Mouse (Mus musculus) heart, embryonic 12.5 days (tissue): ENCODE data around the gene Gm9774. TPM values are rescaled to one million over a fixed set of nuclear protein-coding genes. Genes with fewer than 3 reads are reported as not detected.

ENCODE experiments used
- ATAC-seq: fragments of 200-750 bp; cut with Nextera tagmentation; 2 replicates; pipeline ENCODE4 v1.8.0; 2017; ENCODE audit warnings: moderate TSS enrichment, moderate library complexity; ENCODE audit not compliant: insufficient number of reproducible peaks, low FRiP score
- H3K27ac ChIP-seq: fragments of 300-500 bp; sonication (generic); 2 replicates; pipeline ENCODE4 v1.5.1; 2016; ENCODE audit warnings: mild to moderate bottlenecking, moderate library complexity; ENCODE audit not compliant: poor library complexity, severe bottlenecking
- H3K27me3 ChIP-seq: fragments of 300-500 bp; sonication (generic); replicated peaks from 2 replicates; pipeline ENCODE4 v1.6.1; 2016; ENCODE audit warnings: mild to moderate bottlenecking, moderate library complexity
- H3K36me3 ChIP-seq: fragments of 300-500 bp; sonication (generic); 2 replicates; pipeline ENCODE4 v1.6.1; 2016; ENCODE audit warnings: mild to moderate bottlenecking, moderate library complexity
- H3K4me1 ChIP-seq: fragments of 300-500 bp; sonication (generic); replicated peaks from 2 replicates; pipeline ENCODE4 v1.6.1; 2016; ENCODE audit warnings: mild to moderate bottlenecking
- H3K4me2 ChIP-seq: fragments of 300-500 bp; sonication (generic); 2 replicates; pipeline ENCODE4 v1.6.1; 2016; ENCODE audit warnings: mild to moderate bottlenecking, moderate library complexity
- H3K4me3 ChIP-seq: fragments of 300-500 bp; sonication (generic); 2 replicates; pipeline ENCODE4 v1.5.1; 2016; ENCODE audit warnings: mild to moderate bottlenecking
- H3K9ac ChIP-seq: fragments of 300-500 bp; sonication (generic); 2 replicates; pipeline ENCODE4 v1.6.1; 2016; ENCODE audit warnings: mild to moderate bottlenecking, moderate library complexity
- H3K9me3 ChIP-seq: fragments of 300-500 bp; sonication (generic); replicated peaks from 2 replicates; pipeline ENCODE4 v1.6.1; 2016; ENCODE audit warnings: mild to moderate bottlenecking, moderate library complexity
- WGBS: fragments of 180-500 bp; shearing (Covaris S2); methylation state at CpG from one replicate; pipeline ENCODE4 v1.1.7; 2016; 5-methylcytosine and 5-hydroxymethylcytosine counted together
- polyA plus RNA-seq: library from polyadenylated mRNA; unstranded; fragments of >200 nt; fragmentation: Nextera tagmentation; extraction: Ambion mirVana; gene quantifications from 2 replicates; pipeline ENCODE4 v1.2.1, GENCODE M21; 2016

Gene Gm9774
- polyA plus RNA-seq, 1 experiment from 2014 or later, result 9.4 TPM

GRCm38 (mm10) chr3:92385385-92385784 lies 43.8 kb downstream of the Gm9774 start, which contains the start of gene Sprr2h:
Gene Sprr2h (plus strand): TSS chr3:92385685.
- WGBS, result 77% methylated on average over 1 of the region's 1 CpGs
- Histone ChIP-seq H3K9ac (no peak within 1 kb of the TSS), H3K27ac (no peak within 1 kb of the TSS), H3K9me3 (no peaks in the 10 kb centered on the region), H3K36me3 (no peaks in the 10 kb centered on the region), H3K27me3 (no peaks in the 10 kb centered on the region), H3K4me1 (no peaks in the 10 kb centered on the region), H3K4me2 (no peak within 1 kb of the TSS), H3K4me3 (no peak within 1 kb of the TSS)
- ATAC-seq, result no peak

Other genes starting within 250 kb of the Gm9774 start
- not detected in 2 replicates for gene Sprr2a1, start 213.6 kb downstream of the Gm9774 start, polyA plus RNA-seq
- 0.64 and 0.66 TPM in 2 replicates for gene Sprr2a2, start 213.5 kb downstream of the Gm9774 start, polyA plus RNA-seq
- not detected in 2 replicates for gene Sprr2a3, start 144.0 kb downstream of the Gm9774 start, polyA plus RNA-seq
- not detected in 2 replicates for gene Sprr2b, start 112.8 kb downstream of the Gm9774 start, polyA plus RNA-seq
- not detected in 2 replicates for gene Sprr2d, start 90.3 kb downstream of the Gm9774 start, polyA plus RNA-seq
- gene Sprr2e, start 77.3 kb downstream of the Gm9774 start, polyA plus RNA-seq, result not detected in 2 replicates
- gene Sprr2f, start 64.2 kb downstream of the Gm9774 start, polyA plus RNA-seq, result 0.51 TPM in 1 of 2 replicates, not detected in the other
- 0.26 TPM in 1 of 2 replicates, not detected in the other for gene Sprr2h, start 43.7 kb downstream of the Gm9774 start, polyA plus RNA-seq
- not detected in 2 replicates for gene Sprr2i, start 21.4 kb downstream of the Gm9774 start, polyA plus RNA-seq
- not detected in 2 replicates for gene Sprr2j-ps, start 11.3 kb downstream of the Gm9774 start, polyA plus RNA-seq
- not detected in 2 replicates for gene Sprr2k, start 3.2 kb upstream of the Gm9774 start, polyA plus RNA-seq
- gene Sprr1b, start 9.4 kb upstream of the Gm9774 start, polyA plus RNA-seq, result not detected in 2 replicates
- not detected in 2 replicates for gene Sprr3, start 29.3 kb upstream of the Gm9774 start, polyA plus RNA-seq
- gene Sprr1a, start 56.5 kb upstream of the Gm9774 start, polyA plus RNA-seq, result 0.24 and 0.37 TPM in 2 replicates
- not detected in 2 replicates for gene Sprr4, start 71.1 kb upstream of the Gm9774 start, polyA plus RNA-seq
- not detected in 2 replicates for gene 2310046K23Rik, start 105.1 kb upstream of the Gm9774 start, polyA plus RNA-seq
- not detected in 2 replicates for gene Ivl, start 144.3 kb upstream of the Gm9774 start, polyA plus RNA-seq
- gene Smcp, start 159.6 kb upstream of the Gm9774 start, polyA plus RNA-seq, result not detected in 2 replicates
- gene 2210017I01Rik, start 178.1 kb upstream of the Gm9774 start, polyA plus RNA-seq, result not detected in 2 replicates
- gene Lce6a, start 192.2 kb upstream of the Gm9774 start, polyA plus RNA-seq, result not detected in 2 replicates
- gene Lce1a1, start 218.9 kb upstream of the Gm9774 start, polyA plus RNA-seq, result not detected in 2 replicates
- gene Lce1b, start 227.5 kb upstream of the Gm9774 start, polyA plus RNA-seq, result not detected in 2 replicates
- not detected in 2 replicates for gene Lce1a2, start 240.9 kb upstream of the Gm9774 start, polyA plus RNA-seq
- gene Lce1c, start 249.8 kb upstream of the Gm9774 start, polyA plus RNA-seq, result not detected in 2 replicates